Mouse (Mus musculus): ENCODE measurements at regions not wholly inside any gene's neighbourhood (a gene's known extent, or its start where the extent isn't known, plus 50 kb on each side); places are given as distances from the start of the nearest gene placed in this dataset.

GRCm38 (mm10) chr1:75797793-75798192 lies 251.7 kb downstream of the Slc4a3 start:
- no peaks in the 10 kb centered on the region for H3K9me3 ChIP-seq (ENCODE audit: control insufficient read depth, low read length)
- no peak overlapping the region for H3K27ac ChIP-seq (ENCODE audit: low read length)
- no peak overlapping the region for H3K9ac ChIP-seq (ENCODE audit: low read depth, low read length)
- no peaks in the 10 kb centered on the region for H3K36me3 ChIP-seq (ENCODE audit: control insufficient read depth, insufficient read depth, low read length)
- H3K4me2 ChIP-seq (ENCODE audit: low read depth, low read length) = no peak overlapping the region
- H3K27me3 ChIP-seq (replicated peaks; ENCODE audit: control insufficient read depth, insufficient read depth, low read length) = no peaks in the 10 kb centered on the region
- ATAC-seq = no peak
- no peak overlapping the region for H3K4me3 ChIP-seq (ENCODE audit: low read length)
- H3K4me1 ChIP-seq (ENCODE audit: control insufficient read depth, insufficient read depth, low read length) = no peaks in the 10 kb centered on the region
- WGBS = 57% methylated on average over 6 of the region's 6 CpGs

GRCm38 (mm10) chr1:75798375-75799099 lies 252.5 kb downstream of the Slc4a3 start:
- H3K9ac ChIP-seq (ENCODE audit: low read depth, low read length) = no peak overlapping the region
- H3K4me3 ChIP-seq (ENCODE audit: low read length) = no peak overlapping the region
- H3K4me2 ChIP-seq (ENCODE audit: low read depth, low read length) = no peak overlapping the region
- H3K4me1 ChIP-seq (ENCODE audit: control insufficient read depth, insufficient read depth, low read length) = no peaks in the 10 kb centered on the region
- no peaks in the 10 kb centered on the region for H3K27me3 ChIP-seq (replicated peaks; ENCODE audit: control insufficient read depth, insufficient read depth, low read length)
- H3K9me3 ChIP-seq (ENCODE audit: control insufficient read depth, low read length) = no peaks in the 10 kb centered on the region
- peak; percentile 21; the same call in 1 of the 2 replicates for ATAC-seq
- no peak overlapping the region for H3K27ac ChIP-seq (ENCODE audit: low read length)
- no peaks in the 10 kb centered on the region for H3K36me3 ChIP-seq (ENCODE audit: control insufficient read depth, insufficient read depth, low read length)
- 56% methylated on average over 6 of the region's 6 CpGs for WGBS

- no peak for ATAC-seq
- 65% methylated on average over 2 of the region's 2 CpGs for WGBS
- no peaks in the 10 kb centered on the region for H3K9me3 ChIP-seq (ENCODE audit: control insufficient read depth, low read length)
These were observed 258.4 kb downstream of the Slc4a3 start for GRCm38 (mm10) chr1:75804473-75804872.

DNA sequence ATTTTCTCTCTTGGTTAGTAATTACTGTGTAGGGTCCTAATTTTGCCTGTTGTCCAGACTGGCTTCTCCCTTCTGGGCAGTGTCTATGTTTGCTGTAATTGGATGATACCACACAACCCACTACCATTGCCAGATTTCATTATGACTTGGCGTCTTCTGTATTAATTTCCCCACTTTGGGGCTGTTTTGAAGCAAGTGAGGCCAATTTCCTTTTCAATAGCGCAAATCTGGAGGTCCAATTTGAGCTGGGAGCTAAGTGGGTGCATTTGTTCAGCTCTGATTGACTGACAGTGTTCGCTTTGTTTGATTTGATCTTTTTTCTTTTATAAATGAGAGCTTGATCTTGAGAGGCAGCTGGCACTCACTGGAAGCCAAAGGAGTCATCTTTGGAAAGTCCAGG lies 266.4 kb downstream of the Slc4a3 start:
- no peaks in the 10 kb centered on the region for H3K36me3 ChIP-seq (ENCODE audit: control insufficient read depth, insufficient read depth, low read length)
- H3K9ac ChIP-seq (ENCODE audit: low read depth, low read length) = no peak overlapping the region
- 81% methylated on average over 3 of the region's 3 CpGs for WGBS
- H3K4me1 ChIP-seq (ENCODE audit: control insufficient read depth, insufficient read depth, low read length) = no peaks in the 10 kb centered on the region
- H3K4me2 ChIP-seq (ENCODE audit: low read depth, low read length) = no peak overlapping the region
- no peaks in the 10 kb centered on the region for H3K9me3 ChIP-seq (ENCODE audit: control insufficient read depth, low read length)
- ATAC-seq = no peak
- no peak overlapping the region for H3K4me3 ChIP-seq (ENCODE audit: low read length)
- no peak overlapping the region for H3K27ac ChIP-seq (ENCODE audit: low read length)
- H3K27me3 ChIP-seq (replicated peaks; ENCODE audit: control insufficient read depth, insufficient read depth, low read length) = no peaks in the 10 kb centered on the region

More at GRCm38 (mm10) chr1:75804473-75804872, 258.4 kb downstream of the Slc4a3 start:
- Histone ChIP-seq H3K4me3 (ENCODE audit: low read length) (no peak overlapping the region), H3K36me3 (ENCODE audit: control insufficient read depth, insufficient read depth, low read length) (no peaks in the 10 kb centered on the region), H3K9ac (ENCODE audit: low read depth, low read length) (no peak overlapping the region), H3K27ac (ENCODE audit: low read length) (no peak overlapping the region), H3K4me1 (ENCODE audit: control insufficient read depth, insufficient read depth, low read length) (no peaks in the 10 kb centered on the region), H3K27me3 (replicated peaks; ENCODE audit: control insufficient read depth, insufficient read depth, low read length) (no peaks in the 10 kb centered on the region), H3K4me2 (ENCODE audit: low read depth, low read length) (no peak overlapping the region)

DNA sequence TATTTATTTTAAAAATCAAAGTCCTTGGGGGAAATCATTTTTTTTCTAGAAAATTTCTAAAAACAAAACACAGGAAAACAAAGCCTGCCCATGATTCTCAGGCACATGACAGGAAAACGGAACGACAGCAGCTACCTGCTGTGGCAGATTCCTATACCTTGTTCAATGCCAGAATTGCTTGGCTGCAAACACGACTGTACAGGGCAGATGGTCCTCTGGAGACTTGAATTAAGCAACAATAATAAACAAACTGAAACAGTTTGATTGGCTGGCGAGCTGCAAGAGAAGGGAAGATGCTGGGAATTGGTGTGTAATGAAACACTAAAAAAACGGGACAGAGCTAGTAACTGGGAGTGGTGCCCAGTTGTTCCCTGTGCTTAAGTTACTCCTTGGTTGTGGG lies 280.1 kb downstream of the Slc4a3 start:
- Histone ChIP-seq H3K27ac (ENCODE audit: low read length) (no peak overlapping the region), H3K4me2 (ENCODE audit: low read depth, low read length) (no peak overlapping the region), H3K36me3 (ENCODE audit: control insufficient read depth, insufficient read depth, low read length) (no peaks in the 10 kb centered on the region), H3K9ac (ENCODE audit: low read depth, low read length) (no peak overlapping the region), H3K4me3 (ENCODE audit: low read length) (no peak overlapping the region), H3K27me3 (replicated peaks; ENCODE audit: control insufficient read depth, insufficient read depth, low read length) (no peaks in the 10 kb centered on the region), H3K4me1 (ENCODE audit: control insufficient read depth, insufficient read depth, low read length) (no peaks in the 10 kb centered on the region), H3K9me3 (ENCODE audit: control insufficient read depth, low read length) (no peaks in the 10 kb centered on the region)
- 58% methylated on average over 5 of the region's 5 CpGs for WGBS
- ATAC-seq = no peak

DNA sequence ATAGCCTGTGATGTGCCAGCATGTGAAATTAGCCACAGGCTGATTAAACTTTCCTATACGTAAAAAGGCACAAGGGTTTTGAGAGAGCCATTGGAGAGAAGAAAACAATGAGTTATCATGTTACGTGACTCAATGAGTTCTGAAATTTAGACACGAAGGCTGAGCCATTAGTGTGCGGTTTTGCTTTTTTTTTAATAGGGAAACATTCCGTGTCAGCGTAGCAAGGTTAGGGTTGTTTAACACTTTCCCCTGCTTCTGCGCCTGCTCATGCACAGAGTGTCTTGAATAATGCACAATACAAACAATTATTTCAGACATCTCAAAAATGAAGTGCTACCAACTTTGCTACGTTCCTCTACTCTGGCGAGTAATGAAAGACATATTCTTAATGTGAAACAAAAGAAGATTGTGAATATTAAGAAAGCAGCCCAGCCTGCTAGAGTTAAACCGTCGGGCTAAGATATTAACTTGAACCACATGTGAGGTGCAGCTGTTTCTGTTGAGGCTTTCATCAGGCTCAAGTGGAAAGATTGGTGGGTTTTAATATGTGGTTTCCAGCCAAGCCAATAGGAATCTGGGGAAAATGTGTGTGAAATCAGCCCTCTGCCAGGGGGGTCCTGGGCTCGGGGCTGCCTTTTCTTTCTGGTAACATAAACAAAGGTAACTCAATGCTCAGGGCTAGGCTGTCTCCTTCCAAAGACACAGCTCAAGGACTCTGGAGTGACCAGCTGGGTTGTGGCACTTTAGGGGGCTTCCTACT lies 287.2 kb downstream of the Slc4a3 start:
- Histone ChIP-seq H3K9me3 (ENCODE audit: control insufficient read depth, low read length) (no peaks in the 10 kb centered on the region), H3K9ac (ENCODE audit: low read depth, low read length) (no peak overlapping the region), H3K4me3 (ENCODE audit: low read length) (no peak overlapping the region), H3K4me2 (ENCODE audit: low read depth, low read length) (0 out of 2 replicates have a peak overlapping the region, but pooled peaks have one; percentile 19), H3K36me3 (ENCODE audit: control insufficient read depth, insufficient read depth, low read length) (no peaks in the 10 kb centered on the region), H3K4me1 (ENCODE audit: control insufficient read depth, insufficient read depth, low read length) (no peaks in the 10 kb centered on the region), H3K27me3 (replicated peaks; ENCODE audit: control insufficient read depth, insufficient read depth, low read length) (no peaks in the 10 kb centered on the region), H3K27ac (ENCODE audit: low read length) (no peak overlapping the region)
- ATAC-seq = no peak
- 46% methylated on average over 12 of the region's 12 CpGs for WGBS

DNA sequence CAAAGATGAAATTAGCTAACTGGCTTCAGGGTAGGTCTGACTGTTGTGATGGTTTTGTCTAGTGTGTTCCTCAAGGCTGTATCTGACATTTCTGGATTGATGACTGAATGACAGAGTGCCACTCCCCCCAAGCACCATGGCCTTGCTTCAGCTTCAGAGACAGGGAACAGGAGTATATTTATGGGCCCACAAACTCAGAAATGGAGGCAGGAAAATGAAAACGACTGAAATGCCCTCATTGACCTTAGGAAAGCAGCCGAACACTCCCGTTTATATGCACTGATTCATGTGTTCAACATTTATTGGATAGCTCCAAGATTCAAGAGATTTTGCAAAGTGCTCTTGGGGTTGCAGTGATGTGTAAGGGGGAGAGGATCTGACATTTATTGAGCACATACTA lies 288.3 kb downstream of the Slc4a3 start:
- Histone ChIP-seq H3K36me3 (ENCODE audit: control insufficient read depth, insufficient read depth, low read length) (no peaks in the 10 kb centered on the region), H3K4me1 (ENCODE audit: control insufficient read depth, insufficient read depth, low read length) (no peaks in the 10 kb centered on the region), H3K9me3 (ENCODE audit: control insufficient read depth, low read length) (no peaks in the 10 kb centered on the region), H3K4me3 (ENCODE audit: low read length) (no peak overlapping the region), H3K9ac (ENCODE audit: low read depth, low read length) (no peak overlapping the region), H3K4me2 (ENCODE audit: low read depth, low read length) (no peak overlapping the region), H3K27ac (ENCODE audit: low read length) (no peak overlapping the region), H3K27me3 (replicated peaks; ENCODE audit: control insufficient read depth, insufficient read depth, low read length) (no peaks in the 10 kb centered on the region)
- WGBS = 61% methylated on average over 3 of the region's 3 CpGs
- ATAC-seq = no peak

- no peak overlapping the region for H3K27ac ChIP-seq (ENCODE audit: low read length)
- no peaks in the 10 kb centered on the region for H3K4me1 ChIP-seq (ENCODE audit: control insufficient read depth, insufficient read depth, low read length)
- no peaks in the 10 kb centered on the region for H3K27me3 ChIP-seq (replicated peaks; ENCODE audit: control insufficient read depth, insufficient read depth, low read length)
- no peak overlapping the region for H3K9ac ChIP-seq (ENCODE audit: low read depth, low read length)
- WGBS = 73% methylated on average over 11 of the region's 11 CpGs
- no peak overlapping the region for H3K4me2 ChIP-seq (ENCODE audit: low read depth, low read length)
- no peaks in the 10 kb centered on the region for H3K9me3 ChIP-seq (ENCODE audit: control insufficient read depth, low read length)
- H3K36me3 ChIP-seq (ENCODE audit: control insufficient read depth, insufficient read depth, low read length) = no peaks in the 10 kb centered on the region
- H3K4me3 ChIP-seq (ENCODE audit: low read length) = no peak overlapping the region
- ATAC-seq = no peak
These were observed 293.6 kb downstream of the Slc4a3 start for GRCm38 (mm10) chr1:75839551-75840223.

GRCm38 (mm10) chr1:75842396-75842795 lies 296.3 kb downstream of the Slc4a3 start:
- H3K9ac ChIP-seq (ENCODE audit: low read depth, low read length) = no peak overlapping the region
- no peak for ATAC-seq
- no peak overlapping the region for H3K4me3 ChIP-seq (ENCODE audit: low read length)
- H3K36me3 ChIP-seq (ENCODE audit: control insufficient read depth, insufficient read depth, low read length) = no peaks in the 10 kb centered on the region
- H3K27ac ChIP-seq (ENCODE audit: low read length) = no peak overlapping the region
- no peaks in the 10 kb centered on the region for H3K4me1 ChIP-seq (ENCODE audit: control insufficient read depth, insufficient read depth, low read length)
- H3K9me3 ChIP-seq (ENCODE audit: control insufficient read depth, low read length) = no peaks in the 10 kb centered on the region
- H3K4me2 ChIP-seq (ENCODE audit: low read depth, low read length) = no peak overlapping the region
- H3K27me3 ChIP-seq (replicated peaks; ENCODE audit: control insufficient read depth, insufficient read depth, low read length) = no peaks in the 10 kb centered on the region
- WGBS = 76% methylated on average over 4 of the region's 4 CpGs

All from intestine, embryonic 16.5 days (tissue).